Mouse (Mus musculus): ENCODE measurements around the gene Mrps23. TPM values are rescaled to one million over a fixed set of nuclear protein-coding genes. Genes with fewer than 3 reads are reported as not detected.
A peak's percentile ranks its signal among the peaks of the same experiment; 100 is the strongest.
"Not testable (repeated sequence)": the region's sequence is repeated elsewhere in the genome, so short reads cannot be mapped to it uniquely, and the experiment has no call there.

Gene Mrps23
- total RNA-seq, 2 experiments from 2014 or later = 250 to 256 TPM

DNA sequence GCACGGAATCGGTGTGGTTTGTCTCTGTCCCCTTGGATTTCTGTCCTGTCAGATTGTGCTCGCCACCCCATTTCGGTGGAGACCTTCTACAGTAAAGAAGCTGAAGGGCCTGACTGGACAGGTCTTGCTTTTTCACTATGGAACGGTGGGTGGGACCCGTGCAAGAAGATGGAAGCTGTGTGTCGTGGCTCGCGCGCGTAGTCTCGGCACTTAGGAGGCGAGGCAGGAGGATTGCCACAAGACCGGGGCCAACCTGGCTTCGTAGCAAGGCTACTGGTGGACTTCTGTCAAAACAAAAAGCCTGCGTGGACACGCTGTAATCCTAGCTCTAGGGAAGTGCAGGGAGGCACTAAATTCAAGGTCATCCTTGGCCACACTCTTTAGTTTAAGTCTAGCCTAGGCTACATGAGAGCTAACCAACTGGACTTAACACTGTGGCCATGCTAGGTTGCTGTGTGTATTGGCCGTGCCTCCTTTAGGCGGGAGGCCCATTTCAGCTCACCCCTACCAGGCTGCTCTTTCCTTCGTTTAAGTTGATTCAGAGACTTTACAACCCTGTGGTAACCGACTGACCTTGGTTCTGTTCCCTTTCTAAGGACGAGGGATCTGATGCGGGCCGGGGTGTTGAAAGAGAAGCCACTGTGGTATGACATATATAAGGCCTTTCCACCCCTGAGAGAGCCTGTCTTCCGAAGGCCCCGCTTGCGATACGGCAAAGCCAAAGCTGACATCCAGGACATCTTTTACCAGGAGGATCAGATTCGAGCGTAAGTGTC is 593 bp downstream of the Mrps23 start:
- DNase-seq = no peak
- intact Hi-C loops (cut with DNase I) = no loop called here

DNA sequence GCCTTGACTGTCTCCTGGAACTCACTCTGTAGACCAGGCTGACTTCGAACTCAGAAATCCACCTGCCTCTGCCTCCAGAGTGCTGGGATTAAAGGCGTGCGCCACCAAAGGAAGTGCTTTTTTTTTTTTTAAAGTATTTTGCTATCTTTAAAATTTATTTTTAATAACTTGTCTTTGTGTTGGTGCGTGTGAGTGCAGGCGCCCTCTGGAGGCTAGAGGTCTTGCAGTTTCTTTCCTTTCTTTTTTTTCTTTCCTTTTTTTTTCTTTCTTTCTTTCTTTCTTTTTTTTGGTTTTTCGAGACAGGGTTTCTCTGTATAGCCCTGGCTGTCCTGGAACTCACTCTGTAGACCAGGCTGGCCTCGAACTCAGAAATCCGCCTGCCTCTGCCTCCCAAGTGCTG is 2.4 kb downstream of the Mrps23 start:
- DNase-seq; intact Hi-C loops (cut with DNase I): not testable (repeated sequence)

- intact Hi-C loops (cut with DNase I) = no loop called here
- DNase-seq = no peak
Observed at GRCm38 (mm10) chr11:88207697-88208096, 3.5 kb downstream of the Mrps23 start.

DNA sequence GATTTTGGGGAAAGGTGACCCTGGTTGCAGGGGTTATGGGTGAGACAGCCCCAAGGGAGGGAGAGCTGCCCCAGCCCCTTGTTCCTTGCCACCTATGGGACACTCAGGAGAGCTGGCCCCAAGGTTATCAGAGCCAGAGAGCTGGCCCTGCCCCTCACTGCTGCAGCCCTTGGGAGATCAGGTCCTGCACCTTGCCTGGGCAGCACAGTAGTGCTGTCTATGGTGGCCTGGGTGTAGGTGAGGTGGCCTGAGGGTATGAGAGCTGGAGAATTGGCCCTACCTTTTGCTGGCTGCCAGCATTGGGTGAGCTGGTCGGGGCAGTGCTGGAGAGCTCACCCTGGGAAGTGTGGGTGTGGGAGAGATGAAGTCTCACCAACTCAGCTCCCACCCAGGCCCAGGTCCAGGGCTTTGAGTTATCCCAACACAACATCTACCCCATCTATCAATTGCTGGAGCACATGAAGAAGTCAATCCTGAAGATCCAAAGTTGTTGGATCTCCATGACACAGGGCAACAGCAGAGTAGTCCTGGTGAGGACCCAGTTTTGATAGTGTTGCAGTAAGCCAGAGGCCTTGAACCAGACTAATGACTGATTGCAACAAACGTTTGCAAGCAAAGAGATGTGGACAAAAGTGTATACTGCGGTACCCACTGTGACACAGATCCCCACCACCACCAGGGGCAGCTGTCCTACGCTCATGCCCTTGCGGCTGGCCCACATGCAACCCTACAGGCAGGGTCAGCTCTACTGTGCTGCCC is 7.8 kb downstream of the Mrps23 start:
- no peak for DNase-seq
- intact Hi-C loops (cut with DNase I) = no loop called here

DNA sequence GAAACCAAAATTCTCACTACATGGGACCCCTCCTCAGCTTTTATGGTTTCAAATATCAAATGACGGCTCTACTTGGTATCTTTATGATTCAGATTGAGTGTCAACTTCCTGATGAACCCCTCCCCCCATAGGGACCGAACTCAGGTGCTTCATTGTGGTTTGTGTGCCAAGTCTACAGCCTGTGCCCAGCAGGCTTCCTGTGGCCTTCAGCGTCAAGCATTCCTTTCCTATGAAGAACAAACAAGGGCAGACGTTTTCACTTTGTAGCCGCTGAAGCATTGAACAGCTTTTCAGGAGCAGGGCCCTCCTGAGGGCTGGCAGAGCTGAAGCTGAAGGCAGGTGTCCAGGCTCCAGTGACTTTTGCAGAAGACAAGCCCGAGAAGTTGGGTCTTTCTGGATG is 9.6 kb downstream of the Mrps23 start:
- DNase-seq = no peak
- intact Hi-C loops (cut with DNase I) = no loop called here

GRCm38 (mm10) chr11:88214881-88215831 is 11.0 kb downstream of the Mrps23 start:
- DNase-seq = peak; percentile 84 to 88
- intact Hi-C loops (cut with DNase I) = loop anchor here (5.0 kb wide), 1 partner anchor 197 kb away; no protein-coding TSS in a partner anchor

DNA sequence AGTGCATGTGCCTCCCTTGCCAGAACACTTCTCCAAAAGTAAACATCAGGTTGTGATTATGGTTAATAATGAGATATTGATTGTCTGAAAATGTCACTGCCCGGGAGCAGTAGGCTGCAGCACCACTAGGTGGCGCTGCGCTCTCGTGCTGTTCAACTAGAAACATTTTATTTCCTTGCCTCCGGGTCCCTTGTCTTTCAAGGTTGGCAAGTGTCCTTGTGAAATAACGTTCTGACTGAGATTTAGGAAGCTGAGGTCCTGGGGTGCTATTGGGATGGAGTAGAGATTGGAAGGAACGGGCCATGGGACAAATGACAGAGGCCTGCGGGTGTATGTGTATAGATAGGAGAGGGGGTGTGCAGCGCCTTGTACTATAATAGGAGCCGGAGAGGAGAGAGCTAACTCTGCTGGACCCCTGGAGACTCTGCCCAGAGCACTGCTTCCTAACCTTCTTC is 12.1 kb downstream of the Mrps23 start:
- DNase-seq = peak in 1 of 2 experiments; percentile 80
- intact Hi-C loops (cut with DNase I) = loop anchor here (1.0 to 5.0 kb wide), 5 partner anchors 35 to 607 kb away; no protein-coding TSS in a partner anchor

- intact Hi-C loops (cut with DNase I) = loop anchor here (5.0 kb wide), 1 partner anchor 194 kb away; no protein-coding TSS in a partner anchor
Observed at GRCm38 (mm10) chr11:88218155-88218554, 14.0 kb downstream of the Mrps23 start.

DNA sequence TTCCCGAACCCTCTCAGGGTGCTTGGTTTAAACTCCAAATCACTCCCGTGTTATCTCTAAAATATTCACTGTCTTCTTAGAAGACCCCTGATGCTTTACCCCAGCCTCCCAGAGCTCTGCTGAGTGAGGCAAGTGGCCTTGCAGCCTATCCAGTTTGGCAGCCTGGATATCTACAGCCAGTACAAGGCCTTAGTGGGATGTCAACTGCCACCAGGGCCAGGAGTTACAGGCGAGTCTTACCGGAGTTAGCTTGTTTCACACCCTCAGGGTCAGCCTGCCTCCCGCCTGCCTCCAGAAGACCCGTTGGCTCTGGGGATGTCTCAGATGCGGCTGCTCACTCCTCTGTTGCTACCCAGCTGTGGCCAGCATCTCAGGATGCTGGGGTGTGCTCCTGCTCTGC is 14.4 kb downstream of the Mrps23 start:
- DNase-seq = no peak
- intact Hi-C loops (cut with DNase I) = loop anchor here (5.0 kb wide), 1 partner anchor 194 kb away; no protein-coding TSS in a partner anchor

More at GRCm38 (mm10) chr11:88218155-88218554, 14.0 kb downstream of the Mrps23 start:
- DNase-seq = no peak

DNA sequence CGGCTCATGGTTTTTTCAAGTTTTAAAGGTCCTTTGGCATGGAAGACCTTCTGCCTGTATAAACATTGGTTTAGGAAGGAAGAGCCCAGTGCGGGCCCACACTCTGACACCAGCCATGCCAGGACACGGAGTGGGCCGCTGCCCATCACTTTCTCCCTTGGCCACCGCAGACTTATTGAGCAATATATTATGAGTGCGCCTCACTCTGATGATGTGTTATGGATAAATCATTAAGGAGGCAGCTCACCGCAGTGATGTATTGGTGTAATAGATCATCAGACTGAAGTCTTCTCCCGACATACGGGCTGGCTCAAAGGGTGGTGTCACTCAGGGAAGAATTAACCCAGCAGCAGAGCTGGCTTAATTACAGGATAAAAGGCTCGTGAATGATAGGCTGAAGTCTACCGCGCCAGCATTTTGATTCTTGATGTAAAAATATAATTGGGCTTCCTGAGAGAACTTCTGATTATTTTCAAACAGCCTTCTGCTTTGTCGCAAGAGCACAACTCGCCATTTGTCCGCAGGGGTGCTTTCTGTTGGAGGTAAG is 17.8 kb downstream of the Mrps23 start:
- DNase-seq = no peak
- intact Hi-C loops (cut with DNase I) = no loop called here

GRCm38 (mm10) chr11:88227001-88227957 is 23.1 kb downstream of the Mrps23 start:
- DNase-seq = peak in 1 of 2 experiments; percentile 23
- intact Hi-C loops (cut with DNase I) = no loop called here

GRCm38 (mm10) chr11:88231213-88231790 is 27.1 kb downstream of the Mrps23 start:
- DNase-seq = no peak

DNA sequence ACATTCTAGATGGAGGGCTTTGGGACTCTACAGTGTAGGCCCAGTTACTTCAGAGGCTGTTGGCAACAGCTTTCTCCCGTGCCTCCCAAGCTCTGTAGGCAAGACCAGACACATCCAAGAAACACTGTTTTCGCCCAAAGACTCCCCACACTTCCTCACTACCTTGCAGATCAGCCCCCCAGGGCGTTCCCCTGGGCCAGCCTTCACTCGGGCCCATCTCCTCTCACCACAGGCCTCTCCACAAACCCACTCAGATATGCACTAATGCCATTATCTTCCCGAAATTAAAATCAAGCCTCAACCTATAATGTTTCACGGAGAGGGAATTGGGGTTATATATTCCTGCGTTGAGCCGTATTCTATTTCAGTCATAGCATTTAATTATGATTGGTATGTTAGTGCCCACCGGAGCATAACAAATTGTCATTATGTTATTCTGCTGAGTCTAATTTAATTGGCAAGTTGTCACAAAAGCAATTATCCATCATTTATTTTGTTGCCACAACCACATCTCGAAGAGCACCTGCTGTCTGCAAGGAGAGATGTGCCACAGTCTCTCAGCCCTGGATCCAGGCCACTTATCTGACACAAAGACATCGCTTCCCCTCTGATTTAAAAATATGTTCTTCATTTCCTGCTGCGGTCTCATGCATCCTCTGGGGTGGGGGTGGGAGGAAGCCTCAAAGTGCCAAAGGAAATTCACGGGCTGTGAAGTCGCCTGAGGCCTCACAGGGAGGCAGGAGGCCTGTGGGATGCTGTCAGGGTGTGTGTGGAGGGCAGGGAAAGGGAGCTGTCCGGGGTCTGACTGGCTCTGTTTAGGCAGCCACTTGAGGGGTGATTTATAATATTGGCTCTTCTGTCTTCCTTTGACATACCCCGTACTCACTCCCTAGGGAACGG is 29.6 kb downstream of the Mrps23 start:
- DNase-seq = no peak
- intact Hi-C loops (cut with DNase I) = no loop called here

More at GRCm38 (mm10) chr11:88231213-88231790, 27.1 kb downstream of the Mrps23 start:
- intact Hi-C loops (cut with DNase I) = no loop called here

- intact Hi-C loops (cut with DNase I) = no loop called here
- no peak for DNase-seq
Observed at GRCm38 (mm10) chr11:88234789-88235188, 30.6 kb downstream of the Mrps23 start.

DNA sequence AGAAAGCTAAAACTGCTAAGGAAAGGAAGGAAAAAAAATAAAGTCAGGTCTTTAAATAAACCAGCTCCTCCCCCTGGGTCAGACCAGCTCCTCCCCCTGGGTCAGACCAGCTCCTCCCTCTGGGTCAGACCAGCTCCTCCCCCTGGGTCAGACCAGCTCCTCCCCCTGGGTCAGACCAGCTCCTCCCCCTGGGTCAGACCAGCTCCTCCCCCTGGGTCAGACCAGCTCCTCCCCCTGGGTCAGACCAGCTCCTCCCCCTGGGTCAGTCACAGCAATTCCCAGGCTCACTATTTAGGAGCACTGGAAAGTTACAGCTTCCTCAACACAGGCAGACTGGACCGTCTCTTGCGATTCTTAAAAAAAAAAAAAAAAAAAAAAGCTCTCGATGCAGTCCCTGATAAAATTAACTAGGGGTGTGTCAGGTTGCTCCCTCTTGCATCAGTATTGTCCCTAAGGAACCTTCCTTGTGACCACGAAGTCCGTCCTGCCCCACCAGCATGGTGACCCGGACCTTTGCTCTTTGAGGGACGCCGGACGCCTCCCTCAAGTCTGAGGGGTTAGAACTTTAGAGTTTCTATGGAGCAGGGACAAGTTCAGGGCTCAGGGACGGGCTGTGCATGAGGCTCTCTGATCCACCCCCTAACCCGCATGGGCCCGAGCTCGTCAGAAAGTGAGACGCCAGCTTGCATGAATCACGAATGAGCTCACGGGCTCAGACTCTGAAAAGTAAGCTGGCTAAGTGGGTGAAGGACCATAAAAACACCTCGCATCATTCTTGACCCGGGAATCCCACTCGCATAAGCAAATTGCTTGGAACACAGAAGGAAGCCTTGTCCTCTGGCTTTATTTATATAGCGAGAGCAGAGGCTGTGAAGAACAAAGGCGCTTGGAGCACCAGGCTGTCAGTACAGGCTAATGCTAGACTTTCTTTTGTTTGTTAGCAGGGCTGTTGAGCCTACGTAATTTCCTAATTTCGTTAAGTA is 31.3 kb downstream of the Mrps23 start:
- DNase-seq = peak; percentile 36 to 45
- intact Hi-C loops (cut with DNase I) = no loop called here

- intact Hi-C loops (cut with DNase I) = no loop called here
Observed at GRCm38 (mm10) chr11:88240275-88240674, 36.1 kb downstream of the Mrps23 start.

More at GRCm38 (mm10) chr11:88240275-88240674, 36.1 kb downstream of the Mrps23 start:
- no peak for DNase-seq
